Mouse (Mus musculus): ENCODE measurements at regions not wholly inside any gene's neighbourhood (a gene's known extent, or its start where the extent isn't known, plus 50 kb on each side); places are given as distances from the start of the nearest gene placed in this dataset.
A peak's percentile ranks its signal among the peaks of the same experiment; 100 is the strongest.

GRCm38 (mm10) chr8:34703351-34703750, 591.8 kb upstream of the Gm10131 start:
- DNase-seq (ENCODE audit: low spot score in 2 of 2): no peak

- no peak for DNase-seq (ENCODE audit: low spot score in 2 of 2)
These were observed 591.3 kb upstream of the Gm10131 start for GRCm38 (mm10) chr8:34702806-34703205.

GRCm38 (mm10) chr8:34699015-34699414, 587.5 kb upstream of the Gm10131 start:
- no peak for DNase-seq (ENCODE audit: low spot score in 2 of 2)

- DNase-seq (ENCODE audit: low spot score in 2 of 2): no peak
These were observed 584.8 kb upstream of the Gm10131 start for GRCm38 (mm10) chr8:34696365-34696764.

- DNase-seq (ENCODE audit: low spot score in 2 of 2): no peak
These were observed 581.1 kb upstream of the Gm10131 start for GRCm38 (mm10) chr8:34692606-34693005.

GRCm38 (mm10) chr8:34691776-34692175, 580.2 kb upstream of the Gm10131 start:
- DNase-seq (ENCODE audit: low spot score in 2 of 2): no peak

- no peak for DNase-seq (ENCODE audit: low spot score in 2 of 2)
These were observed 578.4 kb upstream of the Gm10131 start for GRCm38 (mm10) chr8:34689825-34690493.

GRCm38 (mm10) chr8:34689049-34689824, 577.7 kb upstream of the Gm10131 start:
- no peak for DNase-seq (ENCODE audit: low spot score in 2 of 2)

GRCm38 (mm10) chr8:34688396-34689048, 577.0 kb upstream of the Gm10131 start:
- no peak for DNase-seq (ENCODE audit: low spot score in 2 of 2)

GRCm38 (mm10) chr8:34686371-34686770, 574.8 kb upstream of the Gm10131 start:
- no peak for DNase-seq (ENCODE audit: low spot score in 2 of 2)

GRCm38 (mm10) chr8:34684683-34685082, 573.1 kb upstream of the Gm10131 start:
- DNase-seq (ENCODE audit: low spot score in 2 of 2): no peak

GRCm38 (mm10) chr8:34683173-34683572, 571.6 kb upstream of the Gm10131 start:
- DNase-seq (ENCODE audit: low spot score in 2 of 2): no peak

GRCm38 (mm10) chr8:34682221-34682620, 570.7 kb upstream of the Gm10131 start:
- no peak for DNase-seq (ENCODE audit: low spot score in 2 of 2)

GRCm38 (mm10) chr8:34679565-34680291, 568.2 kb upstream of the Gm10131 start:
- DNase-seq (ENCODE audit: low spot score in 2 of 2): peak; percentile 35 to 59

GRCm38 (mm10) chr8:34678879-34679278, 567.3 kb upstream of the Gm10131 start:
- no peak for DNase-seq (ENCODE audit: low spot score in 2 of 2)

GRCm38 (mm10) chr8:34671716-34672115, 560.2 kb upstream of the Gm10131 start:
- no peak for DNase-seq (ENCODE audit: low spot score in 2 of 2)

GRCm38 (mm10) chr8:34670930-34671715, 559.6 kb upstream of the Gm10131 start:
- no peak for DNase-seq (ENCODE audit: low spot score in 2 of 2)

- no peak for DNase-seq (ENCODE audit: low spot score in 2 of 2)
These were observed 557.6 kb upstream of the Gm10131 start for GRCm38 (mm10) chr8:34669146-34669545.

- DNase-seq (ENCODE audit: low spot score in 2 of 2): no peak
These were observed 552.9 kb upstream of the Gm10131 start for GRCm38 (mm10) chr8:34664429-34664828.

- DNase-seq (ENCODE audit: low spot score in 2 of 2): no peak
These were observed 551.0 kb upstream of the Gm10131 start for GRCm38 (mm10) chr8:34662532-34662931.

- no peak for DNase-seq (ENCODE audit: low spot score in 2 of 2)
These were observed 540.2 kb upstream of the Gm10131 start for GRCm38 (mm10) chr8:34651750-34652149.

All from frontal cortex, postnatal 10 days (tissue).